Mouse (Mus musculus) gastrocnemius, postnatal 14 days (tissue): ENCODE measurements at regions not wholly inside any gene's neighbourhood (a gene's known extent, or its start where the extent isn't known, plus 50 kb on each side); places are given as distances from the start of the nearest gene placed in this dataset.

Experiments used
- DNase-seq: peaks from one replicate; pipeline ENCODE4 v3.0.0; 2021; ENCODE audit warnings: mixed read lengths
- intact Hi-C: fragments of 180-260 bp; cut with DNase I; formaldehyde crosslinking; loops from one replicate; pipeline ENCODE4 v1.15.1; 2025; ENCODE audit warnings: low total_unique reads

DNA sequence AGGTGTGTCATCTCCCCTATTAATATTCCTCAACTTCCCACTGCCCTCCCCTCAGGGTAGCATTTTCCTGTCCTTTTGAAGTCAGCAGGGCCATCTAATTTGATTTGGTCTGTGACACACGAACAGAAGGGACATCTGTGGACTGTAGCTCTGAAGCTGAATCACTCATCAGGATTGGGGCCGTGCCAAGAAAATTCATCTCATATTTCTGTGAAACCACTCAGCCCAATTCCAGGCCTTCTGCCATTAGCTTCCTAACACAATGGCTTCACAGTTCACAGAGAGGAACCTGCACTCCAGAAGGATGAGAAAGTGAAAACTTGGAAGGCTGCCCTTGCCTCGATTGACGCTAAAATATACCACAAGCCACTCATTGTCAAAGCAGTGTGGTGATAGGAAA is 86.1 kb downstream of the Abhd5 start:
- intact Hi-C loops, result no loop called here
- peak; percentile 27 for DNase-seq

DNA sequence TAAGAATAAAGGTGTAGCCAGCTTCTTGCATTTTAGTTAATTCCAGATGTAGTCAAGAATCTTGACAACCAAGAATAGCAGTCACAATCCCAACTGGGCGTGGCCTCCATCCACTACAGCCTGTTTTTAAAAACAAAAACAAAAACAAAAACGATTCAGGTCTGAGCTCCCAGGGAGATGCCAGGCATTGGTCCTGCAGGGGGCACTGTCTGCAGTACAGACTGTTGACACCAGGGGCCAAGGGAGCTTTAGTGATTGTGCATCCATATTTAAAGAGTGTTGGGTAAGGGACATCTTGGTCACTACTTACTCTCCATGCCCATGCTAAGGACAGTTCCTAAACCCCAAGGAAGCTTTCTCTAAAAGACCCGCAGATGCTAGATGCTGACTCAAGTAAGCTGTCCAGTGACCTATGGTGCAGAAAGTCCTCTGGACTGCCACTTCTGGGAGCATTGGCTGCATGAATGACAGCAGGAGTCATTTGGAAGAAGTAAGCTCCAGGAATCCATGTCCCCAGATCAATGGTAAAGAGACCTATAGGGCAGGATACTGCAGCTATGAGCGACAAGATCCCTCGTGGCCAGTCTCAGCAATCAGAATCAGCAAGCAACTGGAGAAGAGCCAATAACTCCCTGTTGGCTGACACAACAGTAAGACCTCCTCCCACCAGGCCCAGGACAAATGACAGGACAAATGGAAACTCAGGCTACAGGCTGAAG is 95.1 kb downstream of the Abhd5 start:
- no peak for DNase-seq
- intact Hi-C loops, result no loop called here

DNA sequence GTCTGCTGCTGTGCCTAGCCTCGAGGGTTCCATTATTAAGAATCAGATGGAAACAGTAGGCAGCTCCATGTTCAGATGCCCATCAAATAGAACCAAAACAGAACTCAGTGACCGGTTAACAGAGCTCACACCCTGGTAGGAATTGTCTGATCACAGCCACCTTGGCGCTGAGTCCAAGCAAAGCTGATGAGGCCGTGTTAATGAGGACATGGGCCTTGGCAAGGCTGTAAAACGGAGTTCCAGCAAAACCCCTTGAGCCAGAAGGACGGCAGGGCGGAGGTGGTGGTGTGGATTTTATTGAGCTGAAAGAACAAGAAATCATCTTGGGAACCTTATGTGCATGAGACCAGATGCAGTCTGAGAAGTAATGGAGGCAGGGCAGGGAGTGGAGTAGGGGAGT is 96.2 kb downstream of the Abhd5 start:
- intact Hi-C loops, result no loop called here
- no peak for DNase-seq

DNA sequence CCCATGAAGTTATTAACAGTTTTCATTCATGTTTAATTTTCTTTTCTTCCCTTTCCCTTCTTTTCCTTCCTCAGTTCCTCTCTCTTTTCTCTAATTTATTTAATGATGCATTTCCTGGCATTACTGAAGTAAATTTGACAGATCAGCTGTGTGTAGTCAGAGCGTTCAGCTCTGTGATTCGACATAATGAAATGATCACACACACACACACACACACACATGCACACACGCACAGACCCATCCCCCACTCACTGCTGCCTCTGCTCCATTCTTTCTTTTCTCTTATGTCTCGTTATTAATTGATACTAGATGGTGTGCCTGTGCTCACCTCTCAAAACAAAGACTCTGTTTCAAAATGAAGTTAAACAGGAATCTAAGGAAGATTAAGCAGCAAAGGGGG is 96.9 kb downstream of the Abhd5 start:
- intact Hi-C loops, result no loop called here

DNA sequence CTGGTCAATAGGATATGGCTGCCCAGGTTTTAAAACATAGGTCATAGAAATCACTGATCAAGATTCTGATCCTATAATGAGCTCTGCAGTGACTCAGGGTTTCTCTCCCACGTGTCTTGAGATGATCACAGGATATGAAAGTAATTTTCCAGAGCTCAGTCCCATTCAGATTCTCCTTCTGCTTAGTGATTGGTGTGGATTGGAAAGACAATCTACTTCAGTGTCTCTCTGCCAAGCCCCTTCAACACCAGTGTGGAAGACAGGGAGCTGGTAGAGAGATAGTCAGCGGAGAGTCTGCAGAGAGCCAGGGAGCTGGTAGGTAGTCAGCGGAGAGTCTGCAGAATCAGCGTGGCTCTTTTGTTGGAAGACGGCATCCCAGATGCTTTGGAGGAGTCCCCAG is 99.1 kb downstream of the Abhd5 start:
- no peak for DNase-seq
- intact Hi-C loops, result no loop called here

More for the DNA sequence above, 96.9 kb downstream of the Abhd5 start:
- DNase-seq, result no peak

DNA sequence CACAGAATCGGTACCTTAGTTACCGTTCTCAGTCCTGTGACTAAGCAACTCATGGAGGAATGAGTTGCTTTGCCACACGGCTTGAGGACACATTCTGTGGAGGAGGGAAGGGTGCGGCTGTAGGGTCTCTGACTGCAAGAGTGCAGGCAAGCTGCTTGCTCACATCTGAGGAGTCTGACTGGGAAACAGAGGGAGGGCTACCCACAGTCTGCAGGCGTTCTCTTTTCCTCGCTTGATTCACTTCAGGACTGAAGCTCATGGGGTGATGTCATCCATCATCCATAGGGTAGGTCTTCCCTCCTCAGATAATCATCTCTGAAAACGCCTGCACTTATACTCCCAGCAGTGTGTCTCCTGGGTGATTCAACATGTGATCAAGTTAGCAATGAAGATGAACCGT is 103.9 kb downstream of the Abhd5 start:
- intact Hi-C loops, result no loop called here
- DNase-seq, result no peak

DNA sequence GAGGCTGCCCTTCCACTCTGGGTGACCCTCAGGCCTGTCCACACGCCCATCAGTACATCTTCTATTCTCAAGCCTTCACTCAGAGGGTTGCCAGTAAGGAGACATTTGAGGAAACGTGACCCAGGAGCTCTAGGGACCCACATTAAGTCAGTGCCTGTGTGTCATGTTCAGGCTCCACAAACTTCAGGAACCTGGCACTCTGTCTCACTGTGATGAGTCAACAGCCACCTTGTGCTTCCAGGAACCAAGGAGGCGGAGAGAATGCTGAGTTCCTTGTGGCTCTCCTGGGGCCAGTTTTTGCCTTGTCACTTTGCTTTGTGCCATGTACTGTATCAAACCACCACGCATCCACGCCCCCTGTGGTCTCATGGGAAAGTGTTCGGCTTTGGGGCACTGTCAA is 104.4 kb downstream of the Abhd5 start:
- intact Hi-C loops, result no loop called here
- DNase-seq, result no peak

DNA sequence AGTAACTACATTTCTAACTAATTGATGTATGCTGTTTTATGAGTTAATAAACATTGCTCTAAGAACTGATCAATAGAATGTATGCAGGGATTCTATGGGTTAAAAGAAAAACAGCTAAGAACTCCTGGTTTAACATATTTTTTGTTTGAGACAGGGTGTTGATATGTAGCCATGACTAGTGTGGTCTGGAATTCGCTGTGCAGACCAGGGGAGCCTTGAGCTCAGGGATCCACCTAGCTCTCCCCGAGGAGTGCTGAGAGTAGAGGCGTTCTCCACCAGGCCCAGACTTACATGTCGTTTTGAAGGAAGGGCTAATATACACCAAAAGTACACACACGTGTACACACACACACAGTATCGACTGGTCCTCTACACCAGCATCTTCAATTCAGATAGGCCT is 108.1 kb downstream of the Abhd5 start:
- no peak for DNase-seq
- intact Hi-C loops, result no loop called here

DNA sequence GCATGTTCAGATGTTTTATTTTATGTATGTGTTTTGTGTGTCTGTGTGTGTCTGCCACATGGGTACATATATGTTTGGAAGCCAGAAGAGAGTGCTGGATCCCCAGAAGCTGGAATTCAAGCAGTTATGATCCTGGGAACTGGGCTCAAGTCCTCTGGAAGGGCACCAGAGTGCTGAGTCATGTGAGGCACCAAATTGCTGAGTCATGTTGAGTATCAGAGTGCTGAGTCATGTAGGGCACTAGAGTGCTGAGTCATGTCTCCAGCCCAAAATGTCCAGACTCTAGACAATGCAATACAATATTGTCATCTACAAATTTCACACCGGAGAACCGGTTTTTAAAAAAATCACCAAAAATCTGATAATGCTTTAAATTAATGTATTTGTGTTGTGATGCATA is 120.1 kb downstream of the Abhd5 start:
- intact Hi-C loops, result no loop called here
- no peak for DNase-seq

DNA sequence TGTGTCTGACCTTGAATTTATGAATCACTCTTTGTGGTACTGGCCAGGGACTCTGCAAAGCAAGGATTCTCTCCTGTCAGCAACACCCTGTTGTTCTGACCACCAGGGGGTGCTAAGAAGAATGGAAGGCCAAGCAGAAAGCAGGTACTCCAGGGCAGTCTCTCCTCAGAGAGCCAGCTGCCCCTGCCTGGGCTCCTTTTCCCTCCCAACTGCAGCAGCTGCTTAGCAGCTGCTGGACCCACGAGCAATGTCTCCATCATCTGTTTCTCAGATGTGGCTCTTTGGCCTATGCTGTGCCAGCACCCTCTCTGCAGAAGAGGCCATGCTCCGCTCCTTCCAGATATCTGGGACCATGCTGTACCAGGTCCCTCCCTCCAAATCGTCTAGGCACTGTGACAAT is 124.9 kb downstream of the Abhd5 start:
- intact Hi-C loops, result no loop called here
- peak; percentile 20 for DNase-seq

DNA sequence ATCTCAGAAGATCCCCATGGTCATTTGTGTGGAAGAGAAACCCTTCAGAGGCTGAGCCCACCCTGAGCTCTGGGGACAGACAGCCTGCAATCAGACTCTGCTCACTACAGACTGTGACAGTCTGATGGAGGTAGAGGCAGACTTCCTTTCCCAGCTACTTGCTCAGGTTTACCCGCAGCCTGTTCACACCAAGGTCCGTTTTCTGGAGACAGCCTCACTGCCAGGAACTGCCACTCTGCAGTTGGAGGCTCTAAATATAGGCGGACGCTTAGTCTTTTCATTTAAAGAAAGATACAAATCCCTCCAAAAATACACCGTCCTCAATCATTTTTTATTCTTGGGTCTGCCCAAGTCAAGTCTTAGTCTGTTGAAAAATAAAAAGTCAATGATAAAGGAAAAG is 135.6 kb downstream of the Abhd5 start:
- DNase-seq, result no peak
- intact Hi-C loops, result no loop called here

DNA sequence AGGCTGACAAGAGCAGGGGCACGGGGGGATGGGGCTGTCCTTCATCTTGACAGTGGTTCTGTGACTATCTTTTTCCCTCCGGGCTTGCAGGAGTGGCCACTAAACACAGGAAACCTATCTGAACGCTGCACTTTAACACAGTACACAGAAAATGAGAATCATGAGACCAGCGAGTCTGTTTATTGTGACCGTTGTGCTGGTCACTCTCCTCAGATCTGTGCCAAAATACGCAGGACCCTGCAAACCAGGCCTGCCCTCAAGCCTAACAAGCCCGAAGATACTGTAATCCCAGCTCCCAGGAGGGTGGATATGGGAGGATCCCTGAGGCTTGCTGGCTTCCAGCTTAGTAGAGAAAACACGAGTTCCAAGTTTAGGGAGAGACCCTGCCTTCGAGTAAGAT is 143.3 kb downstream of the Abhd5 start:
- no peak for DNase-seq
- intact Hi-C loops, result no loop called here

DNA sequence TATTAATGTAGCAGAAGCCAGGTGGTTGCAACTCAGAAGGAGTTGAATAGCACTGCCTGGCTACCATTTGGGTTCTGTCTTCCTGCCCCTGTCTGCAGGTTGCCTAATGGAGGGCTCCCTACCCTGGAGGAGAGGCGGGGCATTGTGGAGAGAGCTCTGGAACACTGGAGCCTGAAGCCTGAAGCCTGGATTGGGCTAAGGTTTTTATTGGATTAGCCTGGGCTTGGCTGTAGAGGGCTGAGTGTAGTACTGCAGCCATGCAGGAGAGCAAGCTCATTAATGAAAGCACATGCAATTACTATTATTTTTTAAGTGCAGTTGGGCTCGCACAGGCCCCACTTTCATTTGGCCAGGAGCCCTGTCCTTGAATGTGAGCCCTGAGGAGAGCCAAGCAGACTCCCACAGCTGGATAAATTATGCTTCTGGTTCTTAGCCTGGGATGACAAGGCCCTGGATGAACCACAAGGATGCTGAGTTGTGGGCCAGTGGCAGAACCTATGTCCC is 145.1 kb downstream of the Abhd5 start:
- DNase-seq, result peak; percentile 8
- intact Hi-C loops, result no loop called here

DNA sequence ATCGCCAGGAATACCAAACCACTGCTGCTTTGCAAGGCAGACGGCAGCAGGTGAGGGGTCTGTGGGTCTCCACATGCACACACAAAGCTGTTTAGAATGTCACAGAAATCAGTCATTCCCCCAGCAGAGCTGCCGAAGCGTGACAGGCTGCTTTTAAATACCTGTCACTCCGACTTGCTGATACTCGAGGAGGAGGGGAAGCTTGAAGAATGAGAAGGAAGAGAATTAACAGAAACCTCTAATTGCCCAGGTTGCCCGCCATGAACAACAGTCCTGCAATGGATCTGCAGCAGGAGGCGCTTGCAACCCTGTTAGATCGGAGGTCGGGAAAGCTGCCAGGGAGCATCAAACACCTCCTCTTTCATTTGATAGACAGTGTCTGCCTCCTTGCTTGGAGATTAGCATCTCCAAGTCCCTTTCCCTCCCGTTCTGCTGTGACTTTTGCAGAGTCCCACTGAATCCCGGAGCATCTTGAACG is 150.5 kb downstream of the Abhd5 start:
- intact Hi-C loops, result no loop called here
- no peak for DNase-seq

DNA sequence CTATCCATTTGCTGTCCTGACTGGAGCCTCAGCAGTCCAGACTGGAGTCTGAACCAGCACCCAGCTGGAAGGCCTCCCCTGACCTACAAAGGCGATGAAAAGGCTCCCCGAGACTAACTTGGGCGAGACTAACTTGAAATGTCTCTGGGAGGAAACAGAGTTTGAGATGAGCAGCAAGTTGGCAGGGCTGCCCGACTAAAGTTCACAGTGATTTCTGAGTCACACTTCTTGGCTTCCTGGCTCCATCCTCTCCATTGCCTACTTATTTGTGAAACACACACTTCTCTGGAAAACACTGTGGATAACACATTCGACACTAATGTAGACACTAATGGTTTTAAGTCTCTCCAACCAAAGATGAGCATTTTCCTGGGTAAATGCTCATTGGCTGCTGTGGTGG is 170.2 kb downstream of the Abhd5 start:
- intact Hi-C loops, result no loop called here
- DNase-seq, result no peak

DNA sequence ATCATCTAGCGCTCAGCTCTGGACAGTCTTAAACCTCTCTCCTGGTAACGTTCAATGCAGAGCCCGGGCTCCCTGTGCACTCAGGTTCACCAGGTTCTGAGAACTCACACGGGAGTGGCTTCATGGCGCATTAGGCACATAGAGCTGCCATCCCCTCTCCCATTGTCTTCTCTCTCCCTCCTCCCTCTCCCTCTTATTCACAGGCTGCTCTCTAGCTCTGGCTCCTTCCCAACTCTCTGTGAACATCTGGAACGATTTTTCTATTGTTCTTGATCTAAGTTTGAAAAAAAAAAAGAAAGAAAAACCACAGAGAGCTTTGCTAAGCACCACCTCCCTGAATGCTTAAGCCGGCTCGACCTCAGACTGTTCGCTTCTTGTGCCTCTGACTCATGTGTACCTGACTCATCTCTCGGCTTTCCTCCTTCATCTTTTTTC is 174.2 kb downstream of the Abhd5 start:
- intact Hi-C loops, result no loop called here
- DNase-seq, result no peak

DNA sequence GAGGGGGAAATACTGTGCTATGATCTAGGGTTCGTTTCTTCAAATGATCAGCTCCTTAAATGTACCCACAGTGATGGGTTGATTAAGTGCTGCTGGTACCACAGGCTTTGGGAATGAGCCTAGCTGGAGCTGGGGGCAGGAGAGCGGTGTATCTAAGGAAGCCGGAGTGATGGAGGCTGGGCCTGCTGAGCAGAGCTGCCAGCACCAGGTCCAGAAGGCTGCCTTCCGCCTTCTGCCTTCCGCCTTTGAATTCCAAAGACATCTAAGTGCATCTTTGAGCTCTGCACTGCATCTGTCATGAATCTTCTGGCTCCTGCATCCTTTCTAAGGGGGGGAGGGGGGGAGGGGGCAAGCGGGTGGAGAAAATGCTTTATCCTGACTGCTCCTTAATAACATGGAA is 176.9 kb downstream of the Abhd5 start:
- intact Hi-C loops, result no loop called here
- no peak for DNase-seq

DNA sequence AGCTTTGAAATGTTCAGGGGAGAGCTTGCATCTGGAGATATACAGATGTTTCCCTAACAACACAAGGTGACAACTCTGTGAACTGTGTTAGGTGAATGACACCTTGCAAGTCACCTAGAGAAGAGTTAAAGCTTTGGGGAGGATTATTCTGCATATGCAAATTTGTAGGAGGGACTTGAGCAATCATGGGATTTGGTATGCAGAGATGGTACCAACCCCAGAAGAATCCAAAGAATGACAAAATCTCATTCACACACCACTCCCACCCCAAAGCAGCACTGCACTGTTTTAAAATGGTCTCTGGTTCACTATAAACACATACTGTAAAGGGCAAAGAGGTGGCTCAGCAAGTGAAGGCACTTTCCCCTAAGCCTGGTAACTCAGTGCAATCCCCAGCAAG is 178.3 kb downstream of the Abhd5 start:
- intact Hi-C loops, result no loop called here
- DNase-seq, result no peak

DNA sequence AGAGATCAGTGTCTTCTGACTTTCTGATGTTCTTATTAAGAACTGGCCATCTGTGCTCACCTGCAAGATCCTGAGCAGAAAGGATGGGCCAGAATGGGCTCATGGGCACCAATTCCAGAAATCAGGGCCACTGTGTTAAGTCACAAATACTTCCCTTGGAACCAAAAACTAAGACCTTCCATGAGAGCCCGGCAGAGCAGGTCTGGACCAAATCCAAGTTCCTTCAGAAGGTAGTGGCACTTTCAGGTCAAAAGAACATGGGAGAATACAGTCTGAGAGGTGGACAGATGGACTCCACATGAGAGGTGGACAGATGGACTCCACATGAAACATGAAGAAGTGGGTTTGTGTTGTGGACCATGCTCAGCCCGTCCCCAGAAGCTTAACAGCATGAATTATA is 180.4 kb downstream of the Abhd5 start:
- no peak for DNase-seq
- intact Hi-C loops, result no loop called here

DNA sequence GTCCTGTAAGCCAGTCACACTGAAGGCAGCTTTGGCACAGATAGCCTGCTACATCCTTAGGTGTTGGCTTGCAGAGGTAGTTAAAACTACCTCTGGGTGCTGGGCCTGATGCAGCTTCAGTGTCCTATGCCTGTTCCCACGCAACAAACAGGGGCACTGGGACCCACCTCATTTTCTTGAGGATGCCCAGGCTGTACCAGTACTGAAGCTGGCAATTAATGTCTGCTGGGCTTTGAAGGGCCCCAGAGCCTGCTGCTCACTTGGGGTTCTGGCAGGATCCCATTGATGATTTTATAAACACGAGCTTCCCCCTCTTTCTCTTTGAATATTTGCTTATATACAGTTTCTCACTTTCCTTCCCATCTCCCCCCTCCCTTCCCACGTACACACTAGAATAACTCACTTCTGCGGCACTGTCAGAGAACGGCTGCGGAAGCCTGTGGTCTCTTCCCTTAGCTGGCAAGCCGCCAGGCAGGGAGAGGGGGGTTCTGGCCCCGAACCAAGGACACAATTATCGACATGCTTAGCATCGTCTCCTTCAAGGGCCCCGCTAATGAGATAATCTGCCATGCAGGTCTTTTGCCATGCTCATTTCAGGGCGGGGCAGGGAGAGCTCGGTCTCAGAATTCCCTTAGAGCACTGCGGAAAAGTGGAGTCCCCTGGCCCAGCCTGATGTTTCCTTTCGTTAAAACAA is 182.9 kb downstream of the Abhd5 start:
- no peak for DNase-seq
- intact Hi-C loops, result no loop called here

DNA sequence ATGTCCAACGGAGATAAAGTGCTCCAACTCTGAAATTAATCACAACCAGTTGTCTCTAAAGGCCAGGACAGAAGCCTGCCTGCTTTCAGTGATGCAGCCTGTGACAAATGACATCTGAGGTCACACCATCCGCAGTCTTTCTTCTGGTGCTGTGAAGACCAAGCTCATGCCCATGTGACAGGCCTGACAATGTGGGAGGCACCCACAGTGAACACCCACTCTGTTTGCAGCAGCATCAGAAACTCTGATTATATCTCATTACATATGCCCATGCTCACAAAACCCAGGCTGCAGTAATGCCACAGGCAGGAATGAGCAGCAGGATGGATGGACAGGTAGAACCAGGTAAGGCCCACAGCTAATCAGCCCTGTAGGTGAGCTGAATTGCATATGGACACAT is 183.6 kb downstream of the Abhd5 start:
- intact Hi-C loops, result no loop called here

More for the DNA sequence above, 183.6 kb downstream of the Abhd5 start:
- no peak for DNase-seq
